Mouse (Mus musculus) liver, adult 2 months (tissue): Measurements from ENCODE around the gene Daxx.

Experiments
- CTCF ChIP-seq: fragments of 200-500 bp; IDR thresholded peaks from 2 replicates; pipeline ENCODE4 v1.5.1; 2011; ENCODE audit warnings: low read depth, low read length, control low read depth
- POLR2A ChIP-seq: fragments of 200-500 bp; IDR thresholded peaks from 2 replicates; pipeline ENCODE4 v1.6.1; 2011; ENCODE audit warnings: low read length, control low read depth; ENCODE audit not compliant: insufficient read depth; ENCODE audit errors: extremely low read depth

GRCm38 (mm10) chr17:33958451-33958850, 49.2 kb downstream of the Daxx start:
- TF ChIP-seq CTCF (no peak), POLR2A (no peak)
